Mouse (Mus musculus) ES-Bruce4 (cell line): ENCODE data around the gene Zbtb49. TPM values are rescaled to one million over a fixed set of nuclear protein-coding genes. Genes with fewer than 3 reads are reported as not detected.

Experiments used
- H3K27ac ChIP-seq: 2 replicates; pipeline ENCODE4 v1.5.1; 2012; ENCODE audit warnings: low read length, inconsistent platforms; ENCODE audit not compliant: insufficient read depth
- H3K27me3 ChIP-seq: 2 replicates; pipeline ENCODE4 v1.6.1; 2012; ENCODE audit warnings: mild to moderate bottlenecking, low read length, inconsistent platforms; ENCODE audit not compliant: control insufficient read depth, poor library complexity, insufficient read depth, severe bottlenecking
- H3K36me3 ChIP-seq: 2 replicates; pipeline ENCODE4 v1.6.1; 2012; ENCODE audit warnings: inconsistent platforms, mild to moderate bottlenecking, low read length, moderate library complexity; ENCODE audit not compliant: control insufficient read depth, poor library complexity, insufficient read depth, severe bottlenecking
- H3K4me1 ChIP-seq: one replicate; pipeline ENCODE4 v1.8.1; 2011; ENCODE audit warnings: low read length; ENCODE audit not compliant: control insufficient read depth, insufficient read depth
- H3K4me3 ChIP-seq: 2 replicates; pipeline ENCODE4 v1.5.1; 2011; ENCODE audit warnings: low read depth, mild to moderate bottlenecking, low read length
- H3K9ac ChIP-seq: 2 replicates; pipeline ENCODE4 v1.6.1; 2012; ENCODE audit warnings: low read depth, mild to moderate bottlenecking, inconsistent platforms; ENCODE audit not compliant: poor library complexity, severe bottlenecking
- H3K9me3 ChIP-seq: replicated peaks from 2 replicates; pipeline ENCODE4 v1.6.1; 2012; ENCODE audit warnings: mild to moderate bottlenecking, low read length, inconsistent platforms; ENCODE audit not compliant: control insufficient read depth, poor library complexity, insufficient read depth, severe bottlenecking
- CTCF ChIP-seq: IDR thresholded peaks from one replicate; pipeline ENCODE4 v1.8.1; 2011; ENCODE audit warnings: low read depth, low read length
- EP300 ChIP-seq: IDR thresholded peaks from 2 replicates; pipeline ENCODE4 v1.6.1; 2011; ENCODE audit warnings: low read depth, low read length; ENCODE audit not compliant: insufficient read depth
- POLR2A ChIP-seq: IDR thresholded peaks from one replicate; pipeline ENCODE4 v1.8.1; 2011; ENCODE audit warnings: low read length; ENCODE audit not compliant: insufficient read depth
- polyA plus RNA-seq: library from polyadenylated mRNA; stranded (reverse); fragments of >200 nt; gene quantifications from 2 replicates; pipeline ENCODE4 v1.2.4, GENCODE M21; 2011; ENCODE audit warnings: low read depth; ENCODE audit not compliant: missing spikeins, insufficient read depth, insufficient read length

The Zbtb49 gene
- polyA plus RNA-seq, 1 experiment = 5.6 TPM

DNA sequence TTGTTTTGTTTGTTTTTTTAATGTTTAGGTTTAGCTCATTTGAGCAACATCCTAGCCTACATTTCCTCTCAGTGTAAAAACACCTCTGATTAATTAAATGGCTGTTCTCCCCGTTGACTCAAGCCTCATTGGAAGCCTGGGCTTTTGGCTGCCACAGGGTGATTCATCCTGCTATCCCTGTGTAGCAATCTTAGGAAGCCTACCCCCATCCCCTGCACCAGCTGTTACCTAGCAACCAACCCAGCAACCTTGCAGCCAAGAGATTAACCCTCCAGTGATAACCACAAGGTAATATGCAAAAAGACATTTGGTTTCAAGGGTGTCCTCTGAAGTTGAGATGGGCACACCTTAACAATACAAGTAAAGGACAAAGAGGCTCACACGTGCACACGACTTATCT is 69.0 kb downstream of the Zbtb49 start:
- H3K4me1 ChIP-seq = no peaks in the 10 kb centered on the region

DNA sequence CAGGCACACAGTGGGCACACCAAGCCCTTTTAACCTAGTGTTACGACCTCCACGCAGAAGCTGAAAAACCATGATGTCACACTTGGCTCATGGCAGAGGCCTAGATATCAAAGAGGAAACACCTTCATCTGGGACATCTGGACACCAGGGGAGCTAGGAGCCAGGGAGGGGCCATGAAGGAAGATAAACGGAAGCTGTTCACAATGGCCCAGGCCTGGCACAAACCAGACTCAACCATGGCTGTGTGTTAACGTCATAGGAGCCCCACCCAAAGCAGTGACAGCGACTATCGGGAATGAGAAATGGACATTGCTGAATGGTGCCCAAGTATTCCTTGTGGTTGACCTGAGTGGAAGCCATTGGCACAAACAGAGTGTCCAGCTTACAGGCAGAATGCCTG is 73.7 kb downstream of the Zbtb49 start:
- no peak overlapping the region for H3K4me3 ChIP-seq

More for the DNA sequence above, 69.0 kb downstream of the Zbtb49 start:
- no peak overlapping the region for H3K4me3 ChIP-seq
- TF ChIP-seq EP300 (no peak), POLR2A (no peak), CTCF (no peak)
- no peaks in the 10 kb centered on the region for H3K9me3 ChIP-seq
- H3K9ac ChIP-seq = no peak overlapping the region
- H3K36me3 ChIP-seq = no peaks in the 10 kb centered on the region
- H3K27ac ChIP-seq = no peak overlapping the region
- no peaks in the 10 kb centered on the region for H3K27me3 ChIP-seq

DNA sequence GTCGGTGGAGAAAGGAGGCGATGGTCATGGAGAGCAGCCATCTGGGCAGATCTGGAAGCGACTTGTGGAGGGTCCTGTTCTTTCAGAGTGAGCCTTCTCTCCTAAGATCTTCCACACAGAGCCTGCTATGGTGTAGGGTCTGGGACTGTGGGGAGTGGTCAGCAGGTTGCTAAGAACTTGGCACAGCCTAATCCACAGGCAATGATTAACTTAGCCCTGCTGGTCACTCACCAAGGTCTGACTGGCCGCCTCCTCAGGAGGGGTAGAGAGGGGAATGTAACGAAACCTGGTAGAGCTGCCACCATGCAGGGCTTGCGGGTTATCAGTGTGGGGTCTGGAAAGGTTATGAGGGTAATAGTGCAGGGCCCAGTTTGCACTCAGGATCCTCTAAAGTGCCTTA is 79.4 kb downstream of the Zbtb49 start:
- H3K4me1 ChIP-seq = no peaks in the 10 kb centered on the region
- no peak for TF ChIP-seq POLR2A
- no peak for TF ChIP-seq EP300
- TF ChIP-seq CTCF = no peak
- H3K9me3 ChIP-seq = no peaks in the 10 kb centered on the region
- H3K27me3 ChIP-seq = no peaks in the 10 kb centered on the region
- no peak overlapping the region for H3K9ac ChIP-seq
- H3K27ac ChIP-seq = no peak overlapping the region
- no peaks in the 10 kb centered on the region for H3K36me3 ChIP-seq
- H3K4me3 ChIP-seq = no peak overlapping the region

More for the DNA sequence above, 73.7 kb downstream of the Zbtb49 start:
- H3K27me3 ChIP-seq = no peaks in the 10 kb centered on the region
- H3K36me3 ChIP-seq = no peaks in the 10 kb centered on the region
- H3K9me3 ChIP-seq = no peaks in the 10 kb centered on the region
- TF ChIP-seq POLR2A (no peak), CTCF (no peak), EP300 (no peak)
- no peak overlapping the region for H3K27ac ChIP-seq
- no peaks in the 10 kb centered on the region for H3K4me1 ChIP-seq
- no peak overlapping the region for H3K9ac ChIP-seq

Other genes starting within 250 kb of the Zbtb49 start
- gene Stx18, start 181.7 kb downstream of the Zbtb49 start, polyA plus RNA-seq = 15.3 and 17.6 TPM in 2 replicates
- gene Nsg1, start 60.5 kb downstream of the Zbtb49 start, polyA plus RNA-seq = 0.81 and 1.0 TPM in 2 replicates
- 206 and 208 TPM in 2 replicates for gene Lyar, start within 50 bp of the Zbtb49 start, polyA plus RNA-seq
- gene Tmem128, start 39.7 kb upstream of the Zbtb49 start, polyA plus RNA-seq = 23.4 and 23.9 TPM in 2 replicates
- gene Otop1, start 55.5 kb upstream of the Zbtb49 start, polyA plus RNA-seq = not detected in 2 replicates
- gene Drd5, start 98.9 kb upstream of the Zbtb49 start, polyA plus RNA-seq = not detected in 2 replicates